Mouse (Mus musculus): ENCODE measurements around the gene Tapbp.

Tapbp gene

DNA sequence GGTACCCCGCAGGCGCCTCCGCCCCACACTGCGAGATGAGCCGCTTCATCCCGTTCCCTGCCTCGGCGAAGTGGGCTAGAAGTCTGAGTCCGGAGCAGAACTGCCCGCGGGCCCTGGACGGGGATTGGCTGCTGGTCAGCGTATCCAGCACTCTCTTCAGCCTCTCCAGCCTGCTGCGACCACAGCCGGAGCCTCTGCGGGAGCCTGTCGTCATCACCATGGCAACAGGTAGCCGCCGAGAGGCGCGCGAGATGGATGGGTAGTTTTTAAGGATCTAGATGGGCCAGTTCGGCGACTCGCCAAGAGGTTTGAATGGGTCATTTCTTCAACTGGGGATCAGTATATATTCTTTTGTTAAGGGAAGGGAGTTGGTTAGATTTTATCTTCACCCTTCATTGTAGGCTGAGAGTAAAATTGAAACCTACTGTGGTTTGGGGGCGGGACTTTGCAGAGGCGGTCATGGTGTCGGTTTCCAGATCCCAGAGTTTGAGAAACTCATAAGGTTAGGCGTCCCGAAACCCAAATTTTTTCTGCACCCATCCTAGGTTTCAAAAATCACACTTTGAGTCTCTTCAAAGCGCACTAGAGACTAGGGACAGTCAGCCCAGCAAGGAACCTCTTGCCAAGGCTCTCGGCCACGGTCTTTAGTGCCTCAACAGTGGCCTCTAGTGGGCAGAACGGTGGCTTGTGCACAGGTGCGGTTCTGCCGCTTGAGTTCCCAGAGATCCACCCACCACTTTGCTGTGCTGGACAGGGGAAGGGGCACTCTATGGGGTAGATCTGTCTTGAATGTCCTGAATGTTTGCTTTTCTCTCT is 4.8 kb downstream of the Tapbp start:
- peak; percentile 64 for DNase-seq (ENCODE audit: low read depth)

DNA sequence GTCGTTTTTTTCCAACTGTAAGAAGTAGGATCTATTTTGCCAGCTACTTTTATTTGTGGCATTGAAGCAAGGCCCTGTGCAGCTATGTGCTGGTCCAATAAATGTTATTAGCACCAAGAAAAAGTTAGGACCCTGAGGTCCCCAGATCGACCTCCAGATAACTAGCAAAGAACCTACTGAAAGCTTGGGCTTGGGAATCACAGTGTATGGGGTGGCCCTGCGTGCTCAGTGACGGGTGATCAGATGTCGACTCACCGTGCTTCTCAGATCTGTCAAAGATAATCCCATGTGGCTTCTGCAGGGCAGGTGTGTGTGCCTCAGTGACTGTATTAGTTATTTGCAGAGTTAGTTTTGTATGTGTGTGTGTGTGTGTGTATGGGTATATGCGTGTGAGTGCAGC is 5.7 kb downstream of the Tapbp start:
- DNase-seq (ENCODE audit: low read depth) = no peak

DNA sequence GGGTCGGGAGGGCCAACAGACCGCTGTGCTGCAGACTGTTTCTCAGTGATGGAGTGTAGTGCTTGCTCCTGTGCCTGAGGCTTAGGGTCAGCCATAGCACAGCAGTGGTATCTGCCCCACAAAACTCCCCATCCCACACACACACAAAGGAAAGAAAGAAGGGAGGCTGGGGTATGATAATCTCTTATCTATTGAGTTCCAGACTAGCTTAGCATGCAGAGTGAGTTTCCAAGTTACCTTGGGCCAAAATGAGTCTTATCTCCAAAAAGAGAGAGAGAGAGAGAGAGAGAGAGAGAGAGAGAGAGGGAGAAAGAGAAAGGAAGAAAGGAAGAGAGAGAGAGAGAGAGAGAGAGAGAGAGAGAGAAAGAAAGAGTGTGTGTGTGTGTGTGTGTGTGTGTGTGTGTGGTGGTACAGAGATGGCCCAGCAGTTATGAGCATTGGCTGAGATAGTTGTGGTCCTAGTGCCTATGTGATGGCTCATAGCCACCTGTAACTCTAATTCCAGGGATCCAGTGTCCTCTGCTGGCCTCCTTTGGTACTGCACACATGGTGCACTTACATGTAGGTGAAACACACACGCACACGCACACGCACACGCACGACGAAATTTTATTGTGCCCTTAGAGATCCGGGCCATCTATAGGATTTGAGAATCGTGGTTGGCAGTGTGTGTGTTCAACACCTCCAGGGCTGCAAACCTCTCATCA is 9.0 kb downstream of the Tapbp start:
- no peak for DNase-seq (ENCODE audit: low read depth)

DNA sequence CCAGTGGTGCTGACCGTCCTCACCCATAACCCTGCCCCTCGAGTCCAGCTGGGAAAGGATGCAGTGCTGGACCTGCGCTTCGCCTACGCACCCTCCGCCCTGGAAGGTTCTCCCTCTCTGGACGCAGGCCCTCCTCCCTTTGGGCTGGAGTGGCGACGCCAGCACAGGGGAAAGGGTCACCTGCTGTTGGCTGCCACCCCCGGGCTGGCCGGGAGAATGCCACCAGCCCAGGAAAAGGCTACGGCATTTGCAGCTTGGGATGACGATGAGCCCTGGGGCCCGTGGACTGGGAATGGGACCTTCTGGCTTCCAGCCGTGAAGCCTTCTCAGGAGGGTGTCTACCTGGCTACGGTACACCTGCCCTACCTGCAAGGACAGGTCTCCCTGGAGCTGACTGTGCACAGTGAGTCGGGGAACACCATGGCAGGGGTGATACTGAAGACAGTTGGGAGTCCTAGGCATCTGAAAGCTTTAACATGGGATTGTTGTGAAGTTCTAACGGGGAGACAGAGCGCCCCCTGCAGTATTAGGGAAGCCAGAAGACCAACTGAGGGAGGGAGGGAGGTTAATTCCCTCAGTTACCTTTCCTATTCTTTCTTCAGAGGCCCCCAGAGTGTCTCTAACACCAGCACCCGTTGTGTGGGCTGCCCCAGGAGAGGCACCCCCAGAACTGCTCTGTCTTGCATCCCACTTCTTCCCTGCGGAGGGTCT is 9.9 kb downstream of the Tapbp start:
- no peak for DNase-seq (ENCODE audit: low read depth)

DNA sequence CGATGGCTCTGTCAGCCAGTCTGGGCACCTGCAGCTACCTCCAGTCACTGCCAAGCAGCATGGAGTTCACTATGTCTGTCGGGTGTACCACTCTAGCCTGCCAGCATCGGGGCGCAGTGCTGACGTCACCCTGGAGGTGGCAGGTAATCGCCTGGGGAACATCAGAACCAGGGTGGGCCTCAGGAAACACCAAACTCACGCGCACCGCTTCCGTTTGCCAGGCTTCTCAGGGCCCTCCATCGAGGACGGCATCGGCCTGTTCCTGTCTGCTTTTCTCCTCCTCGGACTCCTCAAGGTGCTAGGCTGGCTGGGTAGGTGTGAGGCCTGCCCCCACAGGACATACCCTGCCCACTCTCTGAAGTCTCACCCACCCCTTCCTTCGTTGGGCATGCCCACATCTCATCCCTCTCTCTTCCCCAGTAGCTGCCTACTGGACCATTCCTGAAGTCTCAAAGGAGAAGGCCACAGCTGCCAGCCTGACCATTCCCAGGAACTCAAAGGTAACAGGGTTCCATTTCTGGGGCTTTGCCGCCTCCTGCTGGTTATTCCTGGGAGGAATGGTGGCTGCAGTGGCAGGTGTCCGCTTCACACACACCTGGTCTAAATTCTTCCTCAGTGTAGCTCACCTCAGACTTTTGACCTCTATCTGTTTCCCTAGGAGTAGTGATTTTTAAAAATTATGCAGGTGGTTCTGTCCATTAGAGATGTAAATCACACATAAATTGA is 10.7 kb downstream of the Tapbp start:
- DNase-seq (ENCODE audit: low read depth) = no peak

DNA sequence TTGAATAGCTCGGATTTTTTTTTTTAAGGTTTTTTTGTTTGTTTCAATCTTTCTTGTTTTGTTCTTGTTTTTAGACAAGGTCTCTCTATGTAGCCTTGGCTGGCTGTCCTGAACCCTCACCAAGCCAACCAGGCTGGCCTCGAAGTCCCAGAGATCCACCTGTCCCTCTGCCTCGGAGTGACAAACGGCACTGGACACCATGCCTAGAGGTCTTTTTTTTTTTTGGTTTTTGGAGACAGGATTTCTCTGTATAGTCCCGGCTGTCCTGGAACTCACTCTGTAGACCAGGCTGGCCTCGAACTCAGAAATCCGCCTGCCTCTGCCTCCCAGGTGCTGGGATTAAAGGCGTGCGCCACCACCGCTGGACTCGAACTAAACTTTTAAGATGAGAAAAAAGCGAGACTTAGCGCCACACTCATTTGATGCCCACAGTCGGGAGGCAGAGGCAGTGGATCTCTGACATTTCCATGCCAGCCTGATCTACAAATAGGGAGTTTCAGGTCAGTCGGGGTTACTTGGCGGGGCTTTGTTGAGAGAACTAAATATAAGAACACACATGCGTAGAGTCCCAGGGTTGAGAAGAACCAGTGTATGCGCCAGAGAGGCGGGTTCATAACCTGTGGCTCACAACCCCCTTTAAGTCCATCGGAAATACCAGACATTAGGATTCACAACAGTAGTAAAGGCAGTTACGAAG is 12.7 kb downstream of the Tapbp start:
- no peak for DNase-seq (ENCODE audit: low read depth)

DNA sequence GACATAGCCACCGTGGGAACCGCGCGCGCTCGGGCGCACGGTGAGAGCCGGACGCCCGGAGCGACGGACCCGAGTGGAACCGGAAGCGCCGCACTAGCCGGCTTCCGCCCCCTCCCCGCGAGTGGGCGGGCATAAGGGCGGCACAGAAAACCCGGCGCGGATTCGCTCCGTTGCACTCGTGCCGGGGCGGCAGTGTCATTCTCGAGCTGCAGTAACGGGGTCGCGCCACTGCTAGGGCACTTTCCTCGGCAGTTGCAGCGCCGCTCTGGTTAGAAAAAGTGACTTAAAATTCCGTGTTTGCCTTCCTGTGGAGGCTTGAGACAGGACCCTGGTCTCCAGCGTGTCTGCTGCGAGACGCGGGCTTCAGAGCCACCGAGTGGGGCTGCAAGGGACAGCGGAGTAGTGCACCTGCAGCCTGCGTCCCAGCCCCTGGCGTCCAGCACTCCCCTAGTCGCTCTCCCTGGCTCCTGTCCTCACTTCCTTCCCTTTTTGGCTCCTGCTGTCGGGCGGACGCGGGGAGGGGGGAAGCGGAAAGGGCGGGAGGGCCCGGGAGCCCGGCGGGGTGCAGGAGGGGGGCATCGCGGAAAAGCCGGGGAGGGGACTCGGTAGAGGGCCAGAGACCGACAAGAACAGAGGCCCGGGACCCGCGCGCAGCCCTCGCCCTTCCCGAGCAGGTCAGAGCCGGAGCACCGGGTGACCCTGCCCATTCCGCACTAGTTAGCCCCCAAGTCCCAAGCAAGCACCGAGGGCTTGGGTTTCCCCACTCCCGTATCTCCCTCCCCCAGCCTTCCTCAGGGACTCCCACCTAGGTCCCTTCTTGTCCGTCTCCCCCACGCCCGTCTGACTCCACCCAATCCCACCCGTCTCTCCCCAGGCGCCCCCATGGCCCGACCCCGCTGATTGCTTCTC is 13.9 kb downstream of the Tapbp start, which contains the start of gene Rgl2:
TSS of gene Rgl2 (plus strand) at position 173 of the 909 bp plus-strand sequence.
- DNase-seq (ENCODE audit: low read depth) = no peak

DNA sequence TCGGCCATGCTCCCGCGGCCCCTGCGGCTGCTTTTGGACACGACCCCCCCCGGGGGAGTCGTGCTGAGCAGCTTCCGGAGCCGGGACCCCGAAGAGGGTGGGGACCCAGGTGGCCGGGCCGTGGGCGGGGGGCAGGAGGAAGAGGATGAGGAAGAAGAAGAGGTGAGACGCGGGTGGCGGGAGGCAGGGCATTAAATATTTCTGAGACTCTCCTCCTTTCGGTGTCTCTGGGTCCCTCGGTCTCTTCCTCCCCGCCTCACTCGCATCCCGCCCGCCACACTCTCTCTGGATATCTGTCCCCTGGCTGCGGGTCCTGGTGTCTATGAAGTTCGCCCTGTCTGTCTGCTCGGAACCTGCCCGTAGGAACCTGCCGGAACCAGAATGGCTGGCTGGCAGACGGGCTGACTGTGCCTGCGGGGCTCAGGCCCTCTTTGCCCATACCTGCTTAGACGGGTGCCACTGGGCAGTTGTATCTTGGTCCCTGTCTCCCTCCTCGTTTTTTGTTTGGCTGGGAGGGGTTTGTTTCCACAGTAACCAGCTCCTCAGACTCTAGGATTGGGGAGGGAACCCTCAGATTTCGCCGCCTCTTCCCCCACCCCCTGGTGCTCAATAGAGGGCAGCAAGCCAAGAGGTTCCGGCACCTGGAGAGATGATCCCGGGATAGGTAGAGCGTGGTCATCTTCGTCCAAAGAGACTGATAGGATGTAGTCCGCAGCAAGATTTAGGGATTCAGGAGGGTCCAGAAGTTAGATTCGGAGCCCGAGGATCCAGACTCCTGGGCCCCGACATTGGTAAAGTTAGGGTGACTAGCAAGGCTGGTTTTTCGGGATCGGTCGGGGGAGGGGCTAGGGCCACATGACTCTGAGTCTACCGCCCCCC is 14.8 kb downstream of the Tapbp start:
- DNase-seq (ENCODE audit: low read depth) = no peak

DNA sequence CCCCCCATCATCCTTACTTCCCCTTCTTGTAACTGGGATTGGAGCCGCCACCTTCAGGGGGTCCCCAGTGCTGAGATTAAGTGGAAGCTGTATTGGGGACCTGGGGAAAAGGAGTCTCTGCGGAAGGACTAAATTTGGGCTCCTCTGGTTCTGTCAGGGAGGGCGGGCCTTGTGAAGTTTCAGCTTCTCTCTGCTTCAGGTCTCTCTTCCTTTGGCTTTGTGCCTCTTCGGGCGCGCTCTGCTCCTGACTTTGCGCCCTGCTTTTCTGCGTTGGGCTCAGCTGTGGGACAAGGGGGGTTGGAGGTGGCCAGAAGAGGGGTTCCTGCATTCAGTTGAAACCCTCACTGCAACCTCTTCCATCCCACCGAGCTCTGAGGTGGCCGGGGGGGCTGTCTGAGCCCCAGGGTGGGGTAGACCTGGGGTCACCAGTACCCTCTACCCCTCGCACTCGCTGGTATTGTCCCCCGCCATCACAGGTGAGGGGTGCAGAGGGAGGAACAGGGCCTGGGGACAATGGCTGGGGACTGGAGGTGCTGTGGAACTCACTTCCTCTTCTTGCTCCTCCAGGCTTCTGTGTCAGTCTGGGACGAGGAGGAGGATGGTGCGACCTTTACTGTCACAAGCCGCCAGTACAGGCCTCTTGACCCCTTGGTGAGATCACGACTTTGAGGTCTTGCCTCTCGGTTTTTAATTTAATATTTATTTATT is 15.6 kb downstream of the Tapbp start:
- DNase-seq (ENCODE audit: low read depth) = no peak

DNA sequence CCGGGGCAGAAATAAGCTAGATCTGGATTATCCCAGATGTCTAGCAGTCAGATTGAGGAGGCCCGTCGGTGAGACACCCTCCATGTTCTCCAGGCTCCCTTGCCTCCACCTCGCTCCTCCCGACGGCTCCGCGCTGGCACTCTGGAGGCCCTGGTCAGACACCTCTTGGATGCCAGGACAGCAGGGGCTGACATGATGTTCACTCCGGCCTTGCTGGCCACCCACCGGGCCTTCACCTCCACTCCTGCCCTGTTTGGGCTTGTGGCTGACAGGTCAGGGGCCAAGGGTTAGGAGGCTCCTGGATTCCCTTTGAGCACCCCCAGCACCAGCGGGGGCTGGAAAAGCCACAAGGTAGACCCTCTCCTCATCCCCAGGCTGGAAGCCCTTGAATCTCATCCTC is 16.2 kb downstream of the Tapbp start:
- no peak for DNase-seq (ENCODE audit: low read depth)

DNA sequence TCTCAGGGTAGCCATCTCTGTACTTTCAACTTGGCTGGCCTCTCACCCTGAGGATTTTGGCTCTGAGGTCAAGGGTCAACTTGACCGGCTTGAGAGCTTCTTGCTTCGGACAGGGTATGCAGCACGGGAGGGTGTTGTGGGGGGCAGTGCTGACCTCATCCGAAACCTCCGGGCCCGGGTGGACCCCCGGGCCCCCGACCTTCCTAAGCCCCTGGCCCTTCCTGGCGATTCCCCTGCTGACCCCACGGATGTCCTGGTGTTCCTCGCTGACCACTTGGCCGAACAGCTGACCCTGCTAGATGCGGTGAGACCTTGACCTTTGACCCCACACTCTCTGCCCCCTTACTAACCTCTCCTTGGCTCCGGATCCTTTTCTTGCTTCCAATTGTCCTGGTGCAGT is 16.7 kb downstream of the Tapbp start:
- no peak for DNase-seq (ENCODE audit: low read depth)

DNA sequence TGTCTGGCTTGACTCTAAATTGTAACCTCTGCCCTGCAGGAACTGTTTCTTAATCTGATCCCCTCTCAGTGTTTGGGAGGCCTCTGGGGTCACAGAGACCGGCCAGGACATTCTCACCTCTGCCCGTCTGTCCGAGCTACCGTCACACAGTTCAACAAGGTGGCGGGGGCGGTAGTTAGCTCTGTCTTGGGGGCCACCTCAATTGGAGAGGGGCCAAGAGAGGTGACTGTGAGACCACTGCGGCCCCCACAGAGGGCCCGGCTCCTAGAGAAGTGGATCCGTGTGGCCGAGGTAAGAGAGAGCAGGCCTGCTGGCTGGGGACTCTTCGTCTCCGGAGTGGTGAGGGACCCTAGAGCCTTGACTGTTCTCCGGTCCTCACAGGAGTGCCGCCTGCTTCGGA is 17.3 kb downstream of the Tapbp start:
- no peak for DNase-seq (ENCODE audit: low read depth)

DNA sequence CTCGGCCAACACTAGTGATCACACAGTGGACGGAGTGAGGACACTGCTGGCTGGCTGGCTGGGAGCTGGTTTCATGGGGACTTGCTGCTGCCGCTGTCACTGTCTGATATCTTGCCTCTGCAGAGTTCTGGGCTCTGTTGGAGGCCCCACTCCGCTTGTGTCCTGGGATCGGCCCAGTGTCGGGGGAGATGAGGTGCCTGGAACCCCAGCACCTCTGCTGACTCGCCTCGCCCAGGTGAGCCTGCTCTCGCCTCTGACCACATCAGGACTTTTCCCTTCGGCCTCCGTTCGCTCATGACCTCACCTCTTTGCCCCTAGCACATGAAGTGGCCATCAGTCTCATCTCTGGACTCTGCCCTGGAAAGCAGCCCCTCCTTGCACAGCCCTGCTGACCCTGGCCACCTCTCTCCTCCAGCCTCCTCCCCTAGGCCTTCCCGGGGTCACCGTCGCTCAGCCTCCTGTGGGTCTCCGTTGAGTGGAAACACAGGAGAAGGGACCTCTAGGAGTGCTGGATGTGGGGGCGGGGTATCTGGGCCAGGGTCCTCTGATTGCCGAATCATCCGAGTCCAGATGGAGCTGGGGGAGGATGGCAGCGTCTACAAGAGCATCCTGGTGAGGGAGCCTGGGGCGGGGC is 19.8 kb downstream of the Tapbp start:
- DNase-seq (ENCODE audit: low read depth) = no peak

DNA sequence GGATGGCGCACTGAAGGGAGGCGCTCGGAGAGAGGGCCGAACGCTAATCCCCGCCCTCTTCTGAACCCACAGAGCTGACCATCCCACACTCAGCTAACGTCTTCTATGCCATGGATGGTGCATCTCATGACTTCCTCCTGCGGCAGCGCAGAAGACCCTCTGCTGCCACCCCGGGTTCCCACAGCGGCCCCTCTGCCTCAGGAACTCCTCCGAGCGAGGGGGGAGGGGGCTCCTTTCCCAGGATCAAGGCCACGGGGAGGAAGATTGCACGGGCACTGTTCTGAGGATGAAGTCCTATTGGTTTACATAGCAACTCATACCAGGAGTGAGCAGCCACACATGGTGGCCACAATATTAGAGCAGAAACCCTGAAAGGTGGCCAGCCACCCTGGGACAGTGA is 21.3 kb downstream of the Tapbp start:
- DNase-seq (ENCODE audit: low read depth) = no peak

DNA sequence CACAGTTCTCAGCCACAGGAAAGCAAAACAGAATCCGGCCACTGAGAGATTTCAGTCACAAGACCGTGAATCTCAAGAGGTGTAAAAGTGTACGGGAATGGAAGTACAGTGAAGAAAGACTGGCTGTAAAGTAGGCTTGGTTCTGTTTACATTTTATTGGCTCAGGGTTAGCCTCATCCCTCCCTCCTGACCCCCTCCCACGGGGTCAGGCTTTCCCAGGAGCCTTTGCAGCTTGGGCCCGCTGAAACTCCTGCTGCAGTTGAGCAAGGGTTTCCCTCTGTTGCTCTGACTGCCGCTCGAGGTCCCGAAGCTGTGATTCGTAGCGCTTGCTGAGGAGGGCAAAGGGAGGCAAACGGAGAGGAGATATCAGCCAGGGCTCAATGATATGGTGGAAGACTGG is 23.1 kb downstream of the Tapbp start:
- no peak for DNase-seq (ENCODE audit: low read depth)

DNA sequence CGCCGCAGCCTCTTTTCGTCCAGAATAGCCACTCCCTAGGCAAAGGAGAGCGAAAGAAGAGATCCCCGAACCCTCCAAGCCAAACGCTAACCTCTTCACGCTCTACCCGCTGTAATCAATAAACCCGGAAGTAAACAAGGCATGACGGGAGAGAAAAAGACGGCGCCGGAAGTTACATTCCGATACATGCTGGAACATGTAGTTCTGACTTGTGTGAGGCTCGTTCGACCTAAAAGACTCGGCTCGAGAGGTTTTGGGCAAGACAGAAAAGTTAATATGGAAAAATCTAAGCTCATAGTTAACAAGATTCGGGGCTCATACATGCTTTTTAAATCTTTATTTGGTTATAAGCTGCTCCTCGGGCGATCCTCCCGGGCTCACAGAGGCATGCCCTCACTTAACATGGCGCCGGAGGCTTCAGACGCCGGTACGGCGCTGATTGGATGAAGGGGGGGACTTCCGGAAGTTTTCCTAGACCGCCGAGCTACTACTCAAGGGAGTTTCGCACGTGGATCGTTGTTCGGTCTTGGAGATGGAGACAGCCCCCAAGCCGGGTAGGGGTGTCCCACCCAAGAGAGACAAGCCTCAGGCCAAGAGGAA is 24.6 kb downstream of the Tapbp start, which contains the start of the genes Pfdn6 and Wdr46:
TSS of gene Pfdn6 (minus strand) at position 138 of the 600 bp plus-strand sequence.
TSS of gene Wdr46 (plus strand) at position 455 of the 600 bp plus-strand sequence.
- DNase-seq (ENCODE audit: low read depth) = peak; percentile 82

DNA sequence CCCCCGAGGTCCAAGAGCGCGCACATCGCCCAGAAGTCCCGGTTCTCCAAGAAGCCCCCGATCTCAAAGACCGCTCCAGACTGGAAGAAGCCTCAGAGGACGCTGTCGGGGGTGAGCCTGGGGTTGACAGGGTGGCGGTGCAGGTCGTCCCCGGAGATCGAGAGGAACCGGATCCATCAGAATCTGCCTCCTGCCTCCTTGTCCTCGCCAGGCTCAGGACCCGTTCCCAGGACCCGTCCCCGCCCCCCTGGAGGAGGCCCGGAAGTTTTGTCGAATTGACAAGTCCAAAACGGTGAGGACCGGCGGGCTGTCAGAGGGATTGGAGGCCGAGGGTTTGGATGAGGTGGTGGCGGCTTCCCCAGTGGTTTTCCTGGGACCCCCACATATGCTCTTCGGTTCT is 25.3 kb downstream of the Tapbp start:
- no peak for DNase-seq (ENCODE audit: low read depth)

DNA sequence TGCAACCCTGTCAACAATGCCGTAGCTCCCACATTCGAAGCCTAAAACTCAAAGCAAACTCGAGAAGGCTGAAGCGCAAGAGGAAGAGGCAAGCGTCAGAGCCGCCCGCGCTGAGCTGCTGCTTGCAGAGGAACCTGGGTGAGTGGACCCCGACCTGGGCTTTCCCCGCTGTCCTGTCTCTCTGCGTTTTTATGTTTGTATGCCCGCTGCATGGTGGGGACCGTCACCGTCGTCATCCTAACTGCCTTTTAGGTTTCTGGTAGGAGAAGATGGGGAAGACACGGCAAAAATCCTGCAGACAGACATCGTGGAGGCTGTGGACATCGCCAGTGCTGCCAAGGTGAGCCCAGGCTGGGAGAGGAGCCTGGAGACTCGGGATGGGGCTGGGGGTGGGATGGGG is 25.7 kb downstream of the Tapbp start:
- DNase-seq (ENCODE audit: low read depth) = no peak

Data from fibroblast of lung, adult 2 months (primary cell).